ENCODE assay signal across 9 mouse cellular contexts in genomic region chr12:80002474-80003125, GRCm38 (mm10).
DNase-seq lines count a peak whose midpoint lies in the region; ATAC-seq and TF ChIP-seq lines count a peak whose summit lies in the region.
"Had no signal": no experiment of that assay in that cellular context is flagged by ENCODE, and none has a peak within 500 bp of the region (broad histone marks: within the 10 kb centered on the region; RNA-seq: fewer than 3 reads in every experiment).

No protein-coding gene starts in this region.

- no peak for DNase-seq in kidney, adult 2 months
- DNase-seq in kidney, adult 11 months: no peak
- peak; percentile 63 for DNase-seq in brain, embryonic 14.5 days (ENCODE audit: low read depth)
- peak; percentile 77 to 83 for DNase-seq in cerebellum, postnatal 14 days
- no peak for DNase-seq in yolk sac, embryonic 10.5 days (ENCODE audit: low spot score)
- DNase-seq in layer of hippocampus, postnatal 25 days (ENCODE audit: extremely low spot score in 1 of 2, low spot score in 1 of 2): no peak

- no peak overlapping the region for H3K4me3 ChIP-seq in kidney, adult 2 months (ENCODE audit: insufficient read depth, low read depth, low read length)
- no peak overlapping the region for H3K4me3 ChIP-seq in limb, embryonic 15.5 days
- H3K4me3 ChIP-seq: forebrain, embryonic 12.5 days; liver, embryonic 15.5 days had no signal

- no peaks in the 10 kb centered on the region for H3K9me3 ChIP-seq in limb, embryonic 15.5 days
- H3K9me3 ChIP-seq: forebrain, embryonic 12.5 days; liver, embryonic 15.5 days had no signal

- H3K4me1 ChIP-seq in kidney, adult 2 months (ENCODE audit: control insufficient read depth, insufficient read depth, low read length): peaks cover 12% of the 10 kb centered on the region
- H3K4me1 ChIP-seq in limb, embryonic 15.5 days: peaks cover 36% of the 10 kb centered on the region

- no peaks in the 10 kb centered on the region for H3K27me3 ChIP-seq in kidney, adult 2 months (replicated peaks; ENCODE audit: control insufficient read depth, insufficient read depth, low read length)
- H3K27me3 ChIP-seq in limb, embryonic 15.5 days: no peaks in the 10 kb centered on the region
- H3K27me3 ChIP-seq: forebrain, embryonic 12.5 days; liver, embryonic 15.5 days had no signal

- ATAC-seq in limb, embryonic 15.5 days (ENCODE audit: insufficient number of reproducible peaks, low FRiP score, low TSS enrichment, low read depth): peak; percentile 53; the same call in 1 of the 2 replicates

- no peak overlapping the region for H3K4me2 ChIP-seq in limb, embryonic 15.5 days
- H3K4me2 ChIP-seq: forebrain, embryonic 12.5 days; liver, embryonic 15.5 days had no signal

- TF ChIP-seq POLR2A in kidney, adult 2 months (IDR thresholded peaks at IDR 0.05; ENCODE audit: low read depth, low read length): no peak
- TF ChIP-seq POLR2A in brain, embryonic 14.5 days (IDR thresholded peaks at IDR 0.05; ENCODE audit: borderline replicate concordance, extremely low read depth, insufficient read depth, insufficient read length, poor library complexity, severe bottlenecking): no peak

- WGBS in kidney, adult 2 months: 74% methylated on average over 13 of the region's 13 CpGs
- WGBS in limb, embryonic 15.5 days: 52% methylated on average over 13 of the region's 13 CpGs

- H3K36me3 ChIP-seq in kidney, adult 2 months (ENCODE audit: control insufficient read depth, insufficient read depth, low read length): no peaks in the 10 kb centered on the region
- H3K36me3 ChIP-seq in limb, embryonic 15.5 days: no peaks in the 10 kb centered on the region
- H3K36me3 ChIP-seq: forebrain, embryonic 12.5 days; liver, embryonic 15.5 days had no signal

- no peak for TF ChIP-seq CTCF in kidney, adult 2 months (conservative IDR thresholded peaks at IDR 0.05; ENCODE audit: insufficient read depth, insufficient read length, low read depth, low read length)
- no peak for TF ChIP-seq CTCF in brain, embryonic 14.5 days (IDR thresholded peaks at IDR 0.05; ENCODE audit: borderline replicate concordance, extremely low read depth, insufficient read depth, insufficient read length)

- H3K9ac ChIP-seq in limb, embryonic 15.5 days: no peak overlapping the region
- H3K9ac ChIP-seq: forebrain, embryonic 12.5 days; liver, embryonic 15.5 days had no signal

- peak overlapping the region; percentile 56 for H3K27ac ChIP-seq in kidney, adult 2 months (ENCODE audit: insufficient read depth, low read depth, low read length)
- peak overlapping the region; percentile 88 for H3K27ac ChIP-seq in limb, embryonic 15.5 days
- H3K27ac ChIP-seq: forebrain, embryonic 12.5 days; liver, embryonic 15.5 days had no signal

Comparison
In these comparisons a context has a peak if more than half of its experiments do, and no peak if none do; other contexts are left out.
1. DNase-seq: peak in brain, embryonic 14.5 days (single experiment) and cerebellum, postnatal 14 days (2 of 2); none in kidney, adult 2 months (single experiment), kidney, adult 11 months (single experiment), yolk sac, embryonic 10.5 days (single experiment) and layer of hippocampus, postnatal 25 days (0 of 2).